Mouse (Mus musculus) kidney, adult 2 months (tissue): ENCODE measurements at regions not wholly inside any gene's neighbourhood (a gene's known extent, or its start where the extent isn't known, plus 50 kb on each side); places are given as distances from the start of the nearest gene placed in this dataset.
A peak's percentile ranks its signal among the peaks of the same experiment; 100 is the strongest.

ENCODE experiments used
- DNase-seq: peaks from one replicate; pipeline ENCODE4 v3.0.0; 2021
- H3K27ac ChIP-seq: fragments of 200-500 bp; 2 replicates; pipeline ENCODE4 v1.5.1; 2012; ENCODE audit warnings: low read depth, low read length, control low read depth, inconsistent platforms; ENCODE audit not compliant: insufficient read depth
- H3K27me3 ChIP-seq: fragments of 200-500 bp; replicated peaks from 2 replicates; pipeline ENCODE4 v1.6.1; 2012; ENCODE audit warnings: mild to moderate bottlenecking, moderate library complexity, low read length, inconsistent platforms; ENCODE audit not compliant: control insufficient read depth, insufficient read depth
- H3K36me3 ChIP-seq: fragments of 200-500 bp; 2 replicates; pipeline ENCODE4 v1.6.1; 2012; ENCODE audit warnings: mild to moderate bottlenecking, moderate library complexity, low read length, inconsistent platforms; ENCODE audit not compliant: control insufficient read depth, insufficient read depth
- H3K4me1 ChIP-seq: fragments of 200-500 bp; 2 replicates; pipeline ENCODE4 v1.6.1; 2011; ENCODE audit warnings: low read length; ENCODE audit not compliant: control insufficient read depth, insufficient read depth
- H3K4me3 ChIP-seq: fragments of 200-500 bp; 2 replicates; pipeline ENCODE4 v1.5.1; 2011; ENCODE audit warnings: mild to moderate bottlenecking, low read depth, low read length, control low read depth; ENCODE audit not compliant: insufficient read depth
- CTCF ChIP-seq: fragments of 200-500 bp; conservative IDR thresholded peaks from 2 replicates; pipeline ENCODE4 v1.5.1; 2011; ENCODE audit warnings: low read depth, mild to moderate bottlenecking, control low read depth, low read length, moderate library complexity, mixed read lengths; ENCODE audit not compliant: insufficient read depth, insufficient read length
- POLR2A ChIP-seq: fragments of 200-500 bp; IDR thresholded peaks from one replicate; pipeline ENCODE4 v1.6.1; 2011; ENCODE audit warnings: low read depth, low read length, control low read depth
- WGBS: fragments of 180-500 bp; shearing (Covaris S2); methylation state at CpG from one replicate; pipeline ENCODE4 v1.1.7; 2018; 5-methylcytosine and 5-hydroxymethylcytosine counted together

- 18% methylated on average over 5 of the region's 5 CpGs for WGBS
Measured at GRCm38 (mm10) chrX:150709416-150709815, 52.0 kb upstream of the Tro start.

More at GRCm38 (mm10) chrX:150709416-150709815, 52.0 kb upstream of the Tro start:
- Histone ChIP-seq H3K36me3 (no peaks in the 10 kb centered on the region), H3K4me1 (no peaks in the 10 kb centered on the region), H3K27me3 (no peaks in the 10 kb centered on the region), H3K27ac (no peak overlapping the region), H3K4me3 (no peak overlapping the region)
- peak; percentile 7 for DNase-seq
- TF ChIP-seq POLR2A (no peak), CTCF (peak; percentile 21; the same call in 1 of the 2 replicates)
